Mouse (Mus musculus) forebrain, embryonic 11.5 days (tissue): ENCODE data around the gene Abcc2. TPM values are rescaled to one million over a fixed set of nuclear protein-coding genes. Genes with fewer than 3 reads are reported as not detected.

Experiments used
- ATAC-seq: fragments of 200-750 bp; cut with Nextera tagmentation; replicated peaks from 2 replicates; pipeline ENCODE4 v1.8.0; 2017; ENCODE audit warnings: moderate TSS enrichment; ENCODE audit not compliant: low FRiP score
- DNase-seq: peaks from one replicate; pipeline ENCODE4 v3.0.0-alpha.2; 2017; ENCODE audit warnings: low spot score
- H3K27ac ChIP-seq: fragments of 300-500 bp; sonication (generic); 2 replicates; pipeline ENCODE4 v1.5.1; 2014; ENCODE audit warnings: low read depth, low read length
- H3K27me3 ChIP-seq: fragments of 300-500 bp; sonication (generic); 2 replicates; pipeline ENCODE4 v1.6.1; 2014; ENCODE audit warnings: mild to moderate bottlenecking, low read length, mixed read lengths; ENCODE audit not compliant: control insufficient read depth, insufficient read depth
- H3K36me3 ChIP-seq: fragments of 300-500 bp; sonication (generic); 2 replicates; pipeline ENCODE4 v1.6.1; 2014; ENCODE audit warnings: mild to moderate bottlenecking, low read length, moderate library complexity, mixed read lengths; ENCODE audit not compliant: control insufficient read depth, insufficient read depth
- H3K4me1 ChIP-seq: fragments of 300-500 bp; sonication (generic); replicated peaks from 2 replicates; pipeline ENCODE4 v1.6.1; 2014; ENCODE audit warnings: low read length, mixed read lengths; ENCODE audit not compliant: control insufficient read depth, insufficient read depth
- H3K4me2 ChIP-seq: fragments of 300-500 bp; sonication (generic); 2 replicates; pipeline ENCODE4 v1.6.1; 2014; ENCODE audit warnings: low read depth, mild to moderate bottlenecking, low read length, moderate library complexity, mixed read lengths; ENCODE audit not compliant: severe bottlenecking
- H3K4me3 ChIP-seq: fragments of 300-500 bp; sonication (generic); 2 replicates; pipeline ENCODE4 v1.5.1; 2014; ENCODE audit warnings: low read depth, low read length
- H3K9ac ChIP-seq: fragments of 300-500 bp; sonication (generic); 2 replicates; pipeline ENCODE4 v1.6.1; 2014; ENCODE audit warnings: low read length
- H3K9me3 ChIP-seq: fragments of 300-500 bp; sonication (generic); 2 replicates; pipeline ENCODE4 v1.6.1; 2016; ENCODE audit warnings: low read length, mixed read lengths; ENCODE audit not compliant: control insufficient read depth
- WGBS: fragments of 180-500 bp; shearing (Covaris S2); extraction: QIAGEN DNeasy Blood & Tissue Kit; methylation state at CpG from one replicate; pipeline ENCODE4 v1.1.7; 2014; 5-methylcytosine and 5-hydroxymethylcytosine counted together
- polyA plus RNA-seq: library from polyadenylated mRNA; unstranded; fragments of >200 nt; fragmentation: Nextera tagmentation; extraction: Ambion mirVana; gene quantifications from 2 replicates; pipeline ENCODE4 v1.2.1, GENCODE M21; 2014

Abcc2 gene
- polyA plus RNA-seq, 1 experiment from 2014 or later, result not detected

GRCm38 (mm10) chr19:43754237-43754636 lies 27.8 kb upstream of the Abcc2 start:
- DNase-seq (no peak), ATAC-seq (no peak)
- Histone ChIP-seq H3K9me3 (no peaks in the 10 kb centered on the region), H3K27ac (no peak overlapping the region), H3K27me3 (no peaks in the 10 kb centered on the region), H3K9ac (no peak overlapping the region), H3K4me2 (no peak overlapping the region), H3K4me3 (no peak overlapping the region), H3K36me3 (no peaks in the 10 kb centered on the region), H3K4me1 (no peaks in the 10 kb centered on the region)
- WGBS, result 79% methylated on average over 2 of the region's 2 CpGs

GRCm38 (mm10) chr19:43754872-43755271 lies 27.1 kb upstream of the Abcc2 start:
- H3K4me3 ChIP-seq, result no peak overlapping the region
- H3K27me3 ChIP-seq, result no peaks in the 10 kb centered on the region
- WGBS, result 77% methylated on average over 2 of the region's 2 CpGs
- no peaks in the 10 kb centered on the region for H3K9me3 ChIP-seq
- no peaks in the 10 kb centered on the region for H3K4me1 ChIP-seq
- H3K9ac ChIP-seq, result no peak overlapping the region
- no peaks in the 10 kb centered on the region for H3K36me3 ChIP-seq
- no peak overlapping the region for H3K4me2 ChIP-seq
- DNase-seq, result no peak
- ATAC-seq, result no peak
- no peak overlapping the region for H3K27ac ChIP-seq

DNA sequence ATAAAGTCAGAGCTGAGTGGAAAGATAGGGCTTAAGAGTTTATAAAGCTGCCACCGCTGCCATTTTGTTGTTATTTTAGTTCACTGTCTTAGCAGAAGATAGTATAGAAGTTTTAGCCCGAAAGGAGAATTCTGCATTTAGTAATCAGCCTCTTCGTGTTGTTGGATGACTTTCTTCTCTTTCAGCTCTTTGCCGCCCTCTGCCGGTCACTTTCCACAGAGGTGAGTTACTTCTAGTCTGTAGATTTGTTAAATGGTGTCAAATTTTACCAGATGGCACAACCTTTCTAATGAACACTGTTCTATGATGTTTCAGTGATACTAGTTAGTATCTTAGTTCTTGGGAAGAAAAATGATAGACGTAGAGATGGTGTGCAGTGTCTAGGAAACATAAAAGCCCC lies 21.5 kb upstream of the Abcc2 start:
- Histone ChIP-seq H3K27me3 (no peaks in the 10 kb centered on the region), H3K9ac (no peak overlapping the region), H3K4me2 (no peak overlapping the region), H3K4me3 (no peak overlapping the region), H3K9me3 (no peaks in the 10 kb centered on the region), H3K27ac (no peak overlapping the region), H3K4me1 (no peaks in the 10 kb centered on the region), H3K36me3 (no peaks in the 10 kb centered on the region)
- 21% methylated on average over 6 of the region's 6 CpGs for WGBS
- DNase-seq (peak; percentile 83), ATAC-seq (no peak)

DNA sequence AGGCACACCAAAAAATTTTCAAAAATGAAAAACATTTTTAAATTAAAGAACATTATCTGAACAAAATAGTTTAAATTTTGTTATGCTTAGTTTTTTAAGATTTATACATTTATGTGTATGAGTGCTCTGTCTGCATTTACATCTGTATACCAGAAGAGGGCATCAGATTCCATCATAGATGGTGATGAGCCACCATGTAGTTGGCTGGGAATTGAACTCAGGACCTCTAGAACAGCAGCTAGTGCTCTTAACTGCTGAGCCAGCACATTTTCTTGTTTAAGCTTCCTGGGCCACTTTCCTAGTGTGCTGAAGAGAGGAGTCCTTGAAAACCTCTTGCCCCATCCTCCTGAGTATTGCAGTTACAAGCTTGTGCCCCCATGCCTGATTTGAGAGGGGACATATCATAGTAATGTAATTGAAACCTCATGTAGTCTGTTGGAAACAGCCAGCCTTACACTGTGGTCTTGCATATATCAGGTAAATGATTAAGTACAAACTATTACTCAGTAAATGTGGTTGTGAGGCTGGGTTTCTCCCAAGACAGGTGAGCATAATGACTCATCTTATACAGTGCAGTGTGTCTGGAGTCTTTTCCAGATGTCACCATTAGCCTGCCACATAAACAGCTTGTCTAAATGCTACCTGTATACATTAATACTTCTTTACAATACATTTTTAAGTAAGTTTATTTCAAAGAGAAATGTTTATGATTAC lies 20.3 kb upstream of the Abcc2 start:
- Histone ChIP-seq H3K4me1 (no peaks in the 10 kb centered on the region), H3K36me3 (no peaks in the 10 kb centered on the region), H3K4me3 (no peak overlapping the region), H3K27ac (no peak overlapping the region), H3K9ac (no peak overlapping the region), H3K9me3 (no peaks in the 10 kb centered on the region), H3K4me2 (no peak overlapping the region), H3K27me3 (no peaks in the 10 kb centered on the region)
- no peak for ATAC-seq
- no peak for DNase-seq

- DNase-seq (no peak), ATAC-seq (no peak)
- Histone ChIP-seq H3K36me3 (no peaks in the 10 kb centered on the region), H3K4me1 (no peaks in the 10 kb centered on the region), H3K4me2 (no peak overlapping the region), H3K4me3 (no peak overlapping the region), H3K27me3 (no peaks in the 10 kb centered on the region), H3K27ac (no peak overlapping the region), H3K9me3 (no peaks in the 10 kb centered on the region), H3K9ac (no peak overlapping the region)
- WGBS, result 80% methylated on average over 2 of the region's 2 CpGs
These were observed 19.6 kb upstream of the Abcc2 start for GRCm38 (mm10) chr19:43762410-43762809.

GRCm38 (mm10) chr19:43766451-43766850 lies 15.5 kb upstream of the Abcc2 start:
- WGBS, result 89% methylated on average over 5 of the region's 5 CpGs
- Histone ChIP-seq H3K4me2 (no peak overlapping the region), H3K27me3 (no peaks in the 10 kb centered on the region), H3K27ac (no peak overlapping the region), H3K4me1 (no peaks in the 10 kb centered on the region), H3K9me3 (no peaks in the 10 kb centered on the region), H3K9ac (no peak overlapping the region), H3K4me3 (no peak overlapping the region), H3K36me3 (no peaks in the 10 kb centered on the region)
- DNase-seq, result no peak
- ATAC-seq, result no peak

DNA sequence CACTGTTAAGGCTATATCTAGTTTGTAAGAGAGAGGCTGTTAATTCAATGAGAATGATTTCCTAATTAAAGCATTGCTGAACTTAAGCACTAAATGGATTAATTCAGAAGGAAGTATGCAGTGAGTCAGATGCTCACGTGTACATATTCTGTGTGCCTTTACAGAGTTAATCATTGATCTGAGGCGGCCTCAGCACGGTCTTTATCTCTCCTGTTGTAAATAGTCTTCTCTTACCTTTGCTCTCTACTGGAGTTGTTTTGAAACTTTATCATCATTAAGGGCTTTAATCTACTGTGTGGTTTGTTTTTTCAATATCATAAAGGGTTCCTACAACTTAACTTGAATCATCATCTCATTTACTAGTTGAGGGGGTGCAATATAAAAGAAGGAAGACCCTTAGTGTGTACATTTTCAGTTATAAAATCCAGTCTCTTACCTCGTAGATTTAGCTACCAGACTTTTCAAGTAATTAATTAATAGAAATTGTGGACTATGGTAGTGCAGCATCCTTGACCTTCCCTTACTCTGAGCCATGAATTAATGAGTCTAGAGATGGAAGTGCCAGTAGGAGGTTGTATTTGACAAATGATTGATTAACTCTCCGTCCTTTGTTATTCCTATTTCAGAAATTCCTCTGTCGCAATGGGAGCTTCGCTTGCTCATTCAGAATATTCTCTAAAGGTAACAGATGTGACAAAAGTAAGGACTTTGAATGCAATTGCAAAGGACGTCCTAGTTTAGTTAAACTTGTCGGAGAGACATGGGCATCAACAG lies 14.3 kb upstream of the Abcc2 start:
- Histone ChIP-seq H3K27ac (no peak overlapping the region), H3K4me3 (no peak overlapping the region), H3K9ac (no peak overlapping the region), H3K4me2 (no peak overlapping the region), H3K36me3 (no peaks in the 10 kb centered on the region), H3K27me3 (no peaks in the 10 kb centered on the region), H3K9me3 (no peaks in the 10 kb centered on the region), H3K4me1 (no peaks in the 10 kb centered on the region)
- ATAC-seq (no peak), DNase-seq (no peak)
- 85% methylated on average over 9 of the region's 9 CpGs for WGBS

GRCm38 (mm10) chr19:43769366-43769960 lies 12.5 kb upstream of the Abcc2 start:
- no peak overlapping the region for H3K9ac ChIP-seq
- no peak for ATAC-seq
- H3K36me3 ChIP-seq, result no peaks in the 10 kb centered on the region
- no peak overlapping the region for H3K27ac ChIP-seq
- no peaks in the 10 kb centered on the region for H3K27me3 ChIP-seq
- no peaks in the 10 kb centered on the region for H3K4me1 ChIP-seq
- no peaks in the 10 kb centered on the region for H3K9me3 ChIP-seq
- DNase-seq, result no peak
- 83% methylated on average over 5 of the region's 5 CpGs for WGBS
- H3K4me2 ChIP-seq, result no peak overlapping the region
- no peak overlapping the region for H3K4me3 ChIP-seq
